In genomic region chr13:43023005-43023404, GRCm38 (mm10) we compare ENCODE assay signal across 33 mouse cellular contexts.
"Had no signal": no experiment of that assay in that cellular context is flagged by ENCODE, and none has a peak within 500 bp of the region (broad histone marks: within the 10 kb centered on the region; RNA-seq: fewer than 3 reads in every experiment).

No protein-coding gene starts in this region.

- DNase-seq: heart, postnatal 10 days; heart, postnatal 14 days; heart, postnatal 36 days; heart, postnatal 4 days; kidney, adult 11 months; kidney, adult 18-20 months; kidney, adult 8-10 months; kidney, adult 9 months; kidney, postnatal 10 days; kidney, postnatal 14 days; kidney, postnatal 25 days; kidney, postnatal 4 days; layer of hippocampus, adult 9-11 months; layer of hippocampus, postnatal 36 days had no signal

- H3K9ac ChIP-seq: heart, embryonic 12.5 days; heart, embryonic 13.5 days; heart, embryonic 15.5 days; hindbrain, embryonic 12.5 days; hindbrain, embryonic 13.5 days; hindbrain, embryonic 14.5 days; hindbrain, embryonic 15.5 days; intestine, embryonic 15.5 days; kidney, embryonic 15.5 days had no signal

- H3K36me3 ChIP-seq: heart, embryonic 10.5 days; heart, embryonic 12.5 days; heart, embryonic 13.5 days; heart, embryonic 15.5 days; hindbrain, embryonic 10.5 days; hindbrain, embryonic 12.5 days; hindbrain, embryonic 13.5 days; hindbrain, embryonic 15.5 days; intestine, embryonic 15.5 days; kidney, embryonic 15.5 days had no signal

- H3K27ac ChIP-seq: heart, embryonic 10.5 days; heart, embryonic 13.5 days; heart, embryonic 15.5 days; hindbrain, embryonic 10.5 days; hindbrain, embryonic 12.5 days; hindbrain, embryonic 13.5 days; hindbrain, embryonic 14.5 days; hindbrain, embryonic 15.5 days; hindbrain, postnatal 0 days; intestine, embryonic 15.5 days; kidney, embryonic 15.5 days; kidney, postnatal 0 days; layer of hippocampus, adult 2 months had no signal

- H3K27me3 ChIP-seq: heart, embryonic 12.5 days; heart, embryonic 13.5 days; heart, embryonic 15.5 days; hindbrain, embryonic 12.5 days; hindbrain, embryonic 13.5 days; hindbrain, embryonic 15.5 days; intestine, embryonic 15.5 days; kidney, embryonic 15.5 days had no signal

- ATAC-seq: hindbrain, embryonic 16.5 days; hindbrain, postnatal 0 days; inflammation-experienced regulatory T-cells, adult 6 months; intestine, embryonic 15.5 days; intestine, embryonic 16.5 days; intestine, postnatal 0 days had no signal

- H3K9me3 ChIP-seq: heart, embryonic 10.5 days; heart, embryonic 12.5 days; heart, embryonic 13.5 days; heart, embryonic 15.5 days; hindbrain, embryonic 10.5 days; hindbrain, embryonic 12.5 days; hindbrain, embryonic 13.5 days; hindbrain, embryonic 15.5 days; intestine, embryonic 15.5 days; kidney, embryonic 15.5 days had no signal

- H3K4me2 ChIP-seq: heart, embryonic 11.5 days; heart, embryonic 12.5 days; heart, embryonic 13.5 days; heart, embryonic 15.5 days; hindbrain, embryonic 12.5 days; hindbrain, embryonic 13.5 days; hindbrain, embryonic 14.5 days; hindbrain, embryonic 15.5 days; intestine, embryonic 15.5 days; kidney, embryonic 15.5 days had no signal

- H3K4me3 ChIP-seq: heart, embryonic 10.5 days; heart, embryonic 12.5 days; heart, embryonic 13.5 days; heart, embryonic 15.5 days; hindbrain, embryonic 10.5 days; hindbrain, embryonic 12.5 days; hindbrain, embryonic 13.5 days; hindbrain, embryonic 15.5 days; intestine, embryonic 15.5 days; kidney, embryonic 15.5 days; layer of hippocampus, adult 2 months had no signal

- H3K4me1 ChIP-seq: heart, embryonic 10.5 days; heart, embryonic 12.5 days; heart, embryonic 13.5 days; heart, embryonic 15.5 days; hindbrain, embryonic 12.5 days; hindbrain, embryonic 15.5 days; intestine, embryonic 15.5 days had no signal
